Mouse (Mus musculus): ENCODE measurements around the gene Fam189a2. TPM values are rescaled to one million over a fixed set of nuclear protein-coding genes. Genes with fewer than 3 reads are reported as not detected.

Gene Fam189a2
- polyA plus RNA-seq, 1 experiment from 2014 or later = 0.88 TPM

- ATAC-seq (ENCODE audit: low FRiP score) = no peak
- H3K9me3 ChIP-seq (replicated peaks) = no peaks in the 10 kb centered on the region
- 94% methylated on average over 9 of the region's 9 CpGs for WGBS
- H3K4me3 ChIP-seq = no peak overlapping the region
- H3K27ac ChIP-seq = no peak overlapping the region
- H3K27me3 ChIP-seq = no peaks in the 10 kb centered on the region
- H3K4me1 ChIP-seq = 0 out of 2 replicates have a peak, but pooled peaks cover 2% of the 10 kb centered on the region
- H3K4me2 ChIP-seq (replicated peaks) = no peak overlapping the region
- no peaks in the 10 kb centered on the region for H3K36me3 ChIP-seq
- H3K9ac ChIP-seq = no peak overlapping the region
These were observed 64.4 kb downstream of the Fam189a2 start for GRCm38 (mm10) chr19:23966376-23966775.

- H3K4me1 ChIP-seq = peaks cover 21% of the 10 kb centered on the region
- 63% methylated on average over 10 of the region's 10 CpGs for WGBS
- H3K27ac ChIP-seq = no peak overlapping the region
- no peak overlapping the region for H3K4me2 ChIP-seq (replicated peaks)
- no peak for ATAC-seq (ENCODE audit: low FRiP score)
- no peaks in the 10 kb centered on the region for H3K27me3 ChIP-seq
- no peak overlapping the region for H3K9ac ChIP-seq
- H3K9me3 ChIP-seq (replicated peaks) = no peaks in the 10 kb centered on the region
- no peaks in the 10 kb centered on the region for H3K36me3 ChIP-seq
- no peak overlapping the region for H3K4me3 ChIP-seq
These were observed 66.4 kb downstream of the Fam189a2 start for GRCm38 (mm10) chr19:23964401-23964910.

GRCm38 (mm10) chr19:23961516-23961915 is 69.3 kb downstream of the Fam189a2 start:
- peaks cover 27% of the 10 kb centered on the region for H3K4me1 ChIP-seq
- WGBS = 3% methylated on average over 8 of the region's 8 CpGs
- H3K9ac ChIP-seq = no peak overlapping the region
- no peak overlapping the region for H3K4me3 ChIP-seq
- ATAC-seq (ENCODE audit: low FRiP score) = peak; percentile 64
- H3K36me3 ChIP-seq = no peaks in the 10 kb centered on the region
- H3K27me3 ChIP-seq = no peaks in the 10 kb centered on the region
- no peak overlapping the region for H3K27ac ChIP-seq
- H3K4me2 ChIP-seq (replicated peaks) = no peak overlapping the region
- H3K9me3 ChIP-seq (replicated peaks) = no peaks in the 10 kb centered on the region

GRCm38 (mm10) chr19:23960831-23961447 is 69.9 kb downstream of the Fam189a2 start:
- H3K27me3 ChIP-seq = no peaks in the 10 kb centered on the region
- no peaks in the 10 kb centered on the region for H3K9me3 ChIP-seq (replicated peaks)
- H3K36me3 ChIP-seq = no peaks in the 10 kb centered on the region
- H3K27ac ChIP-seq = peak overlapping the region; percentile 62
- H3K4me2 ChIP-seq (replicated peaks) = no peak overlapping the region
- 64% methylated on average over 6 of the region's 6 CpGs for WGBS
- H3K4me1 ChIP-seq = peaks cover 27% of the 10 kb centered on the region
- H3K9ac ChIP-seq = 0 out of 2 replicates have a peak overlapping the region, but pooled peaks have one; percentile 13
- peak; percentile 44 for ATAC-seq (ENCODE audit: low FRiP score)
- H3K4me3 ChIP-seq = no peak overlapping the region

- Histone ChIP-seq H3K4me2 (replicated peaks) (no peak overlapping the region), H3K27ac (peak overlapping the region; percentile 62), H3K9ac (no peak overlapping the region), H3K4me3 (no peak overlapping the region), H3K9me3 (replicated peaks) (no peaks in the 10 kb centered on the region), H3K4me1 (peaks cover 27% of the 10 kb centered on the region), H3K36me3 (no peaks in the 10 kb centered on the region), H3K27me3 (no peaks in the 10 kb centered on the region)
- WGBS = 31% methylated on average over 3 of the region's 3 CpGs
- ATAC-seq (ENCODE audit: low FRiP score) = peak; percentile 58
These were observed 70.5 kb downstream of the Fam189a2 start for GRCm38 (mm10) chr19:23960275-23960674.

- Histone ChIP-seq H3K4me1 (peaks cover 27% of the 10 kb centered on the region), H3K4me3 (no peak overlapping the region), H3K4me2 (replicated peaks) (no peak overlapping the region), H3K27me3 (no peaks in the 10 kb centered on the region), H3K9me3 (replicated peaks) (no peaks in the 10 kb centered on the region), H3K36me3 (no peaks in the 10 kb centered on the region), H3K9ac (no peak overlapping the region), H3K27ac (no peak overlapping the region; the same call in 1 of the 2 replicates)
- 53% methylated on average over 7 of the region's 7 CpGs for WGBS
- peak; percentile 35 for ATAC-seq (ENCODE audit: low FRiP score)
These were observed 70.9 kb downstream of the Fam189a2 start for GRCm38 (mm10) chr19:23959870-23960269.

GRCm38 (mm10) chr19:23958925-23959324 is 71.9 kb downstream of the Fam189a2 start:
- Histone ChIP-seq H3K4me2 (replicated peaks) (no peak overlapping the region), H3K27ac (no peak overlapping the region), H3K9ac (no peak overlapping the region), H3K4me3 (no peak overlapping the region), H3K27me3 (no peaks in the 10 kb centered on the region), H3K4me1 (peaks cover 27% of the 10 kb centered on the region), H3K36me3 (no peaks in the 10 kb centered on the region), H3K9me3 (replicated peaks) (no peaks in the 10 kb centered on the region)
- ATAC-seq (ENCODE audit: low FRiP score) = no peak
- WGBS = 41% methylated on average over 6 of the region's 6 CpGs

- H3K9ac ChIP-seq = no peak overlapping the region
- no peaks in the 10 kb centered on the region for H3K27me3 ChIP-seq
- WGBS = 71% methylated on average over 7 of the region's 7 CpGs
- no peak for ATAC-seq (ENCODE audit: low FRiP score)
- no peaks in the 10 kb centered on the region for H3K9me3 ChIP-seq (replicated peaks)
- H3K4me3 ChIP-seq = no peak overlapping the region
- no peak overlapping the region for H3K4me2 ChIP-seq (replicated peaks)
- H3K27ac ChIP-seq = no peak overlapping the region
- H3K4me1 ChIP-seq = peaks cover 27% of the 10 kb centered on the region
- H3K36me3 ChIP-seq = no peaks in the 10 kb centered on the region
These were observed 73.3 kb downstream of the Fam189a2 start for GRCm38 (mm10) chr19:23957563-23957962.

GRCm38 (mm10) chr19:23956299-23956975 is 74.4 kb downstream of the Fam189a2 start:
- no peak overlapping the region for H3K4me2 ChIP-seq (replicated peaks)
- H3K4me3 ChIP-seq = no peak overlapping the region
- no peaks in the 10 kb centered on the region for H3K9me3 ChIP-seq (replicated peaks)
- H3K27ac ChIP-seq = no peak overlapping the region
- peaks cover 25% of the 10 kb centered on the region for H3K4me1 ChIP-seq
- ATAC-seq (ENCODE audit: low FRiP score) = no peak
- no peak overlapping the region for H3K9ac ChIP-seq
- no peaks in the 10 kb centered on the region for H3K27me3 ChIP-seq
- 64% methylated on average over 17 of the region's 17 CpGs for WGBS
- no peaks in the 10 kb centered on the region for H3K36me3 ChIP-seq

GRCm38 (mm10) chr19:23955461-23955860 is 75.4 kb downstream of the Fam189a2 start:
- WGBS = 91% methylated on average over 8 of the region's 8 CpGs

GRCm38 (mm10) chr19:23948301-23949000 is 82.4 kb downstream of the Fam189a2 start:
- Histone ChIP-seq H3K4me1 (peaks cover 11% of the 10 kb centered on the region), H3K9ac (no peak overlapping the region), H3K4me3 (no peak overlapping the region), H3K9me3 (replicated peaks) (no peaks in the 10 kb centered on the region), H3K27ac (no peak overlapping the region), H3K27me3 (no peaks in the 10 kb centered on the region; the same call in 1 of the 2 replicates), H3K4me2 (replicated peaks) (no peak overlapping the region), H3K36me3 (peaks cover 21% of the 10 kb centered on the region)
- 21% methylated on average over 11 of the region's 12 CpGs for WGBS
- ATAC-seq (ENCODE audit: low FRiP score) = peak; percentile 32; the same call in 1 of the 2 replicates

More at GRCm38 (mm10) chr19:23955461-23955860, 75.4 kb downstream of the Fam189a2 start:
- Histone ChIP-seq H3K36me3 (no peaks in the 10 kb centered on the region), H3K4me2 (replicated peaks) (no peak overlapping the region), H3K27me3 (no peaks in the 10 kb centered on the region), H3K4me3 (no peak overlapping the region), H3K9ac (no peak overlapping the region), H3K4me1 (peaks cover 17% of the 10 kb centered on the region), H3K27ac (no peak overlapping the region), H3K9me3 (replicated peaks) (no peaks in the 10 kb centered on the region)
- ATAC-seq (ENCODE audit: low FRiP score) = no peak

- H3K4me2 ChIP-seq (replicated peaks) = no peak overlapping the region
- no peak overlapping the region for H3K9ac ChIP-seq
- no peak for ATAC-seq (ENCODE audit: low FRiP score)
- peaks cover 21% of the 10 kb centered on the region for H3K36me3 ChIP-seq
- H3K27me3 ChIP-seq = no peaks in the 10 kb centered on the region; the same call in 1 of the 2 replicates
- H3K4me1 ChIP-seq = peaks cover 11% of the 10 kb centered on the region
- H3K9me3 ChIP-seq (replicated peaks) = no peaks in the 10 kb centered on the region
- no peak overlapping the region for H3K4me3 ChIP-seq
- no peak overlapping the region for H3K27ac ChIP-seq
- 28% methylated on average over 4 of the region's 4 CpGs for WGBS
These were observed 82.9 kb downstream of the Fam189a2 start for GRCm38 (mm10) chr19:23947871-23948270.
